Mouse (Mus musculus) small intestine, adult 10 weeks (tissue): Measurements from ENCODE around the gene Slc30a1. TPM values are rescaled to one million over a fixed set of nuclear protein-coding genes. Genes with fewer than 3 reads are reported as not detected.

ENCODE experiments used
- polyA plus RNA-seq: library from polyadenylated mRNA; stranded (reverse); fragments of 350-450 nt; fragmentation: Illumina TruSeq; extraction: RNeasy Lipid Tissue Mini Kit (QIAGEN cat#74804); gene quantifications from one replicate; pipeline ENCODE4 v1.2.3, GENCODE M21; 2014; ENCODE audit warnings: low replicate concordance

The Slc30a1 gene
- 30.7 TPM for polyA plus RNA-seq

DNA sequence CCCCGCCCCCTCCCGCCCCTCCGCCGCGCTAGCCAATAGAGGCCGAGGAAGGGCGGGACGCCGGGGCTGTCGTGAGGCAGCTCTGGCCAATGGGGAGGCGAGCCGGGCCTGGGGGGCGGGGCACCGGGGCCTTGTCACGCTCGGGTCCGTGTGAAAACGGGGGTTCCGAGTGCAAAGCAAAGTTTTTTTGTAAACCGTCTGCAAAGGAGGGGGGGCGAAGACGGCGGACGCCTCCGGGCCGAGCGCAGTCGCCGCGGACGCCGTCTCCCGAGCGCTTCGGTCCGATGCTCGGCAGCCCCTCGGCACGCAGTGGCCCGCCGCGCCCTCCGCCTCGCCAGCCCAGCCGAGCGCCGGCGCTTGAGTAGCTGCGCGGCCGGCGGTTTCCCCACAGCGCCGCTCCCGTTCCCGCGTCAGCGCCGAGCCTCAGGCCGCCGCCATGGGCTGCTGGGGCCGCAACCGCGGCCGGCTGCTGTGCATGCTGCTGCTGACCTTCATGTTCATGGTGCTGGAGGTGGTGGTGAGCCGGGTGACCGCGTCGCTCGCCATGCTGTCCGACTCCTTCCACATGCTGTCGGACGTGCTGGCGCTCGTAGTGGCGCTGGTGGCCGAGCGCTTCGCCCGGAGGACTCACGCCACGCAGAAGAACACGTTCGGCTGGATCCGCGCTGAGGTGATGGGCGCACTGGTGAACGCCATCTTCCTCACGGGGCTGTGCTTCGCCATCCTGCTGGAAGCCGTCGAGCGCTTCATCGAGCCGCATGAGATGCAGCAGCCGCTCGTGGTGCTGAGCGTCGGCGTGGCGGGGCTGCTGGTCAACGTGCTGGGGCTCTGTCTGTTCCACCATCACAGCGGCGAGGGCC, at the start of gene Slc30a1:
Gene Slc30a1 (plus strand): TSS at position 197 of the 860 bp plus-strand sequence.

Other genes starting within 250 kb of the Slc30a1 start
- gene Lpgat1, start 188.9 kb upstream of the Slc30a1 start, polyA plus RNA-seq, result 527 TPM
- gene Nek2, start 85.3 kb upstream of the Slc30a1 start, polyA plus RNA-seq, result 5.2 TPM
- not detected for gene Rd3, start 70.6 kb downstream of the Slc30a1 start, polyA plus RNA-seq
- 2.4 TPM for gene Traf5, start 185.8 kb downstream of the Slc30a1 start, polyA plus RNA-seq
- gene Rcor3, start 231.3 kb downstream of the Slc30a1 start, polyA plus RNA-seq, result 35.0 TPM